Mouse (Mus musculus): Measurements from ENCODE around the gene Grb7. TPM values are rescaled to one million over a fixed set of nuclear protein-coding genes. Genes with fewer than 3 reads are reported as not detected.

Grb7 gene
- polyA plus RNA-seq, 1 experiment = not detected

DNA sequence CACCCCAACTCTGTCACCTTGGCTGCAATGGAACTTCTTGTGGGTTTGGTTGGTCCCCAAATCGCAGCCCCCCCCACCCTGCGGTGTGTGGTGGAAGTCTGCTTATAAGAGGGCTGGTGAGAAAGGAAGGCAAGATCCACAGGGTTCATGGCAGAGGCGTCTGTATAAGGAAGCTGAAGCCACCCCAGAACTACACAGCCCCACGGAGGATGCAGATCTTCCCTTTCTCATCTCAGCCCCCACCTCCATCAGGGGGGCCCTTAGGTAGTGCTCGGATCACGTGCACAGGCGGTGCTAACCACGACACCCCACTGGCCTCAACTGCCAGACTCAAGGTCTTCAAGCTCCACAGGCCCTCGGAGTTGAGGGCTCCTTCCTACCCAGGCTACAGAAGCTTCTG, 17.7 kb downstream of the Grb7 start:
- no peaks in the 10 kb centered on the region for H3K36me3 ChIP-seq (replicated peaks; ENCODE audit: low read length)
- H3K4me3 ChIP-seq (replicated peaks) = no peak overlapping the region
- H3K9me3 ChIP-seq = no peaks in the 10 kb centered on the region
- TF ChIP-seq FLI1 (IDR thresholded peaks at IDR 0.05; ENCODE audit: low read length) (no peak), GATA1 (IDR thresholded peaks at IDR 0.05; ENCODE audit: borderline replicate concordance, low read length) (no peak)
- H3K27me3 ChIP-seq (replicated peaks) = peaks cover 81% of the 10 kb centered on the region
- H3K4me1 ChIP-seq = peaks cover 9% of the 10 kb centered on the region; the same call in 1 of the 2 replicates

DNA sequence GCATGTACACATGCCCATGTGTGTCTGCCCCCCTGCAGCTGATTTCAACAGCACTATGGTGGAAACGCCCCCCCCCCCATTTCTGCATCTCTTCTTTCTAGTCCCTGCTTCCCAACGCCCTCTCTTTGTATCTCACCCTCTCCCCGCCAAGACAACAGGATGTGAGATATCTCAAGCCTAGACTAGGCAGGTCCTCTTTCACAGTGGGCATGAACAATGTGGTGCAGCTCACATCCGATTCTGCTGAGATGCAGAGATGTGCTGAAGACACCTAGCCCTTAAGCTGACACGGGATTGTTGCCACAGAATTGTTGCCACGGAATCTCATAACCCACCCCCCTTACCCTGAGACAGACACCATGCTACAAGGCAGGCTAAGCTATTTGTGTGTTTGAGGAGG, 18.3 kb downstream of the Grb7 start:
- Histone ChIP-seq H3K9me3 (no peaks in the 10 kb centered on the region), H3K4me3 (replicated peaks) (no peak overlapping the region), H3K36me3 (replicated peaks; ENCODE audit: low read length) (no peaks in the 10 kb centered on the region), H3K27me3 (replicated peaks) (peaks cover 81% of the 10 kb centered on the region), H3K4me1 (peaks cover 9% of the 10 kb centered on the region; the same call in 1 of the 2 replicates)
- TF ChIP-seq FLI1 (IDR thresholded peaks at IDR 0.05; ENCODE audit: low read length) = no peak
- no peak for TF ChIP-seq GATA1 (IDR thresholded peaks at IDR 0.05; ENCODE audit: borderline replicate concordance, low read length)

DNA sequence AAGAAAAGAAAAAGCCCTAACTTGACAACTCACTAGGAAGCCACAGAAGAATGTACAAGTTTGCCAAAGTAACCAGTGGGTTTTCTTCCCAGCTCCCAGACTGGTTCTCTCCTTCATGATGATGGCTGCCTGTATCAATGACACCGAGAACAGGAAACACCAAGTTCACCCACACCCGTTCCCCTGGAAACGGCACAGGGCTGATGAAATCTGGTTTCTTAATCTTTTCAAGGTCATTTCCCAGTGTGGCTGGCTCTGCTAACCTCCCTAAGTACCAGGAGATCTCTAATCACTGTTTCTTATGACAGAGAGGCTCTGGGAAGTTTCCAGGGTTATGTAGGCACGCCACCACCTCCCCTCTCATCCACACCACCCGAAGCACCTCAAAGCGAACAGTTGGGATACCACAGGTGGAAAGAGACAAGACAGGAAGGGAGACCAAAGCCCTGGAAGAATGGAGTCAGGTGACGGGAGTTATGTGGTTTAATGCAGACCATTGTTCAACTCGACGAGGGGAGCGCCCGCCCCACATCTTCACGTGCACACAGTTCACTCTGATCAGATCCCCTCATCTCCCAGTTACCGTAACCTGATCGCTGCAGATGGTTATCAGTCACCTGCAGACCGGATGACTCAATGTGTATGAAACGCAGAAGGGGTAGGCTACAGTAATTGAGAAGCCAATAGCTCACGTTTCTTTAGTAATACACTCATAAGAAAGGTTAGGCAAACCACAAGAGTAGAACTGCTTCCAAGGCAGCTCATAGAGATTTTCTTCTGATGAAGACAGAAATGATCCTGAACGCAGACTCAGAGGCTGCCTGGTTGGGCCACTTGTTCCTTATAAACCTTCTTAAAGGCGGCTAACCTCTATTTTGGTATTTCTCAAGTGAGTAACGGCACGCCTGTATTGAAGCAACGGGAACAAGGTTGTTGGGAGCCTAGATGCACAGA, 23.8 kb downstream of the Grb7 start:
- Histone ChIP-seq H3K27me3 (replicated peaks) (peaks cover 83% of the 10 kb centered on the region), H3K9me3 (no peaks in the 10 kb centered on the region), H3K4me3 (replicated peaks) (no peak overlapping the region), H3K4me1 (no peaks in the 10 kb centered on the region), H3K36me3 (replicated peaks; ENCODE audit: low read length) (no peaks in the 10 kb centered on the region)
- TF ChIP-seq FLI1 (IDR thresholded peaks at IDR 0.05; ENCODE audit: low read length) = no peak
- no peak for TF ChIP-seq GATA1 (IDR thresholded peaks at IDR 0.05; ENCODE audit: borderline replicate concordance, low read length)

DNA sequence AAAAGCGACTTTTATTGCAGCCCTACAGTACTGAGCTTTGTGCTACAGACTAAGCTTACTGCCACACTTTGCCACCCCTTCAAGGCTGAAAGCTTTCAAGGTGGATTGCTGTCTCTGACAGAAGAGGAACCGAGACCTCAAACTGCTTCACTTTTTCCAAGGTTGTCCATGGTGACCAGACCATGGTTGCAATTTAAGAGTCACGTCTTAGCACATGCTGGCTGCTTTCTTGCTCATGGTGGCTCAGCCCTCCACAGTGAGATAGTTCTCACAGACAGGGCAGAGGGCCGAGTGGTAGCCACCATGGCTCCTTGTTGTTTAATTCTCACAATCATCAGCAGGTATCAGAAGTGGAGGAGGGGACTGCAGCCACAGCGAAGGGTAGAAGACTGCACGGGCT, 24.6 kb downstream of the Grb7 start:
- Histone ChIP-seq H3K36me3 (replicated peaks; ENCODE audit: low read length) (no peaks in the 10 kb centered on the region), H3K9me3 (no peaks in the 10 kb centered on the region), H3K27me3 (replicated peaks) (peaks cover 79% of the 10 kb centered on the region), H3K4me3 (replicated peaks) (no peak overlapping the region), H3K4me1 (no peaks in the 10 kb centered on the region)
- TF ChIP-seq GATA1 (IDR thresholded peaks at IDR 0.05; ENCODE audit: borderline replicate concordance, low read length) = no peak
- TF ChIP-seq FLI1 (IDR thresholded peaks at IDR 0.05; ENCODE audit: low read length) = no peak

DNA sequence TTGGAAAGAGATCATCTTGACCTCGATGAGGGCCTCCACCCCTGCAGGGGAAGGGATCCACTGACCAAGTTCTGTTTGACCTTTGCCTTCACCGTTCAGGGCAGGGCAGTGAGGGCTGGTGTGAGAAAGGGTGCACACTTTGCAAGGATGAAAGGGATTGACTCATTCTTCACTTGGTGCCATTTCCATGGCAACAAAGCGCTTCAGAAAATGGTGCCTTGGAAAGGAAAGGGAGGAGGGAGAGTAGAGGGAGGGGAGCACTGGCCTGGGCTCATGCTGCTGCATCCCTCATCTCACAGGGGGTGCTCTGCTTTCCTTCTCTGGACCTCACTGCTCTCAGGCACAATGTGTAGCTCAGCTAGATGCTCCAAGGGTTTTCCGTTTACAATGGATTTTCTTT, 26.5 kb downstream of the Grb7 start:
- Histone ChIP-seq H3K9me3 (no peaks in the 10 kb centered on the region), H3K27me3 (replicated peaks) (peaks cover 64% of the 10 kb centered on the region), H3K4me1 (no peaks in the 10 kb centered on the region), H3K4me3 (replicated peaks) (no peak overlapping the region), H3K36me3 (replicated peaks; ENCODE audit: low read length) (no peaks in the 10 kb centered on the region)
- TF ChIP-seq FLI1 (IDR thresholded peaks at IDR 0.05; ENCODE audit: low read length) = no peak
- TF ChIP-seq GATA1 (IDR thresholded peaks at IDR 0.05; ENCODE audit: borderline replicate concordance, low read length) = no peak

DNA sequence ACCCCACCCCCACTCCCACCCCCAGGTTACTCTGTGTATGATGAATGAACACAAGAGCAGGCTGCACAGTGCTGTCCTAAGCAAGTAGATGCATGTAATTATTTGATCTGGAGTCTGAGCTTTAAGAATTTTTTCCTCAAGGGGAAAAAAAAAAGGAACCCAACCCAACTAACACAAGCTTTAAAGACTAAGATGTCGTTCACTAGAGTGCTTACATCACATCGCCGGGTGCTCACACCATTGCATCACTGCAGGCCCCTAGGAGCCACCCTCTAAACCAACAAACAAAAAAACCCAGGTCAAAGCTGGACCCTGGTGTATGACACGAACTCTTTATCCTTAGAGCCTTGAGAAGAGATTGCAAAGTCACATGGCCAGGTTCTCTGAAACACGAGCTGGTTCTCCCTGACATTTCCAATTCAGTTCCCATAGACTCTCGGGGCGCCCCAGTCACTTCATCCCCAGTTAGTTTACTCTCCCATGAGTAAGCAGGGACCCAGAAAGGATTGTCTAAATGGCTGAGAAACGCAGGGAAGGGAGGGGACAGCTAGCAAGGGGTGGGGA, 27.8 kb downstream of the Grb7 start:
- Histone ChIP-seq H3K36me3 (replicated peaks; ENCODE audit: low read length) (no peaks in the 10 kb centered on the region), H3K4me3 (replicated peaks) (no peak overlapping the region), H3K27me3 (replicated peaks) (peaks cover 58% of the 10 kb centered on the region), H3K9me3 (no peaks in the 10 kb centered on the region), H3K4me1 (no peaks in the 10 kb centered on the region)
- TF ChIP-seq FLI1 (IDR thresholded peaks at IDR 0.05; ENCODE audit: low read length) (no peak), GATA1 (IDR thresholded peaks at IDR 0.05; ENCODE audit: borderline replicate concordance, low read length) (no peak)

DNA sequence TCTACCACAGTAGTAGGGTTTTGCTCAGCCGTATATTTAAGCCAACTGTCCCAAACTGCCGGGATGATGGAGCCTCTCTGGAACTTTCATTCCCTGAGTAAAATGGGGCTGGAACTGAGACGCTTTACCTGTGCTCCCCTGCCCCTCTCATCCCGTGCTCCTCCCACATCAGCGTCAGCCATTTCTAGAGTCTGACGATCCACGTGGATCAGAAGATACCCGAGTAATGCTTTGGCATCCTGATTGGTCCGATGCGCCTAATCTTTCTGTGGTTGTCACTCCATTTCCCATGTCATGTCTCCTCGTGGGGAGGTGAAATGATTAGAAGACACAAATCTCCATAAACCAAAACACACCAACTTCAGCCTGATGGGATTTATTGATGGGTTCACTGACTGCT, 28.8 kb downstream of the Grb7 start:
- no peak for TF ChIP-seq FLI1 (IDR thresholded peaks at IDR 0.05; ENCODE audit: low read length)
- TF ChIP-seq GATA1 (IDR thresholded peaks at IDR 0.05; ENCODE audit: borderline replicate concordance, low read length) = no peak
- no peaks in the 10 kb centered on the region for H3K36me3 ChIP-seq (replicated peaks; ENCODE audit: low read length)
- peaks cover 52% of the 10 kb centered on the region for H3K27me3 ChIP-seq (replicated peaks)
- no peaks in the 10 kb centered on the region for H3K9me3 ChIP-seq
- no peak overlapping the region for H3K4me3 ChIP-seq (replicated peaks)
- no peaks in the 10 kb centered on the region for H3K4me1 ChIP-seq

DNA sequence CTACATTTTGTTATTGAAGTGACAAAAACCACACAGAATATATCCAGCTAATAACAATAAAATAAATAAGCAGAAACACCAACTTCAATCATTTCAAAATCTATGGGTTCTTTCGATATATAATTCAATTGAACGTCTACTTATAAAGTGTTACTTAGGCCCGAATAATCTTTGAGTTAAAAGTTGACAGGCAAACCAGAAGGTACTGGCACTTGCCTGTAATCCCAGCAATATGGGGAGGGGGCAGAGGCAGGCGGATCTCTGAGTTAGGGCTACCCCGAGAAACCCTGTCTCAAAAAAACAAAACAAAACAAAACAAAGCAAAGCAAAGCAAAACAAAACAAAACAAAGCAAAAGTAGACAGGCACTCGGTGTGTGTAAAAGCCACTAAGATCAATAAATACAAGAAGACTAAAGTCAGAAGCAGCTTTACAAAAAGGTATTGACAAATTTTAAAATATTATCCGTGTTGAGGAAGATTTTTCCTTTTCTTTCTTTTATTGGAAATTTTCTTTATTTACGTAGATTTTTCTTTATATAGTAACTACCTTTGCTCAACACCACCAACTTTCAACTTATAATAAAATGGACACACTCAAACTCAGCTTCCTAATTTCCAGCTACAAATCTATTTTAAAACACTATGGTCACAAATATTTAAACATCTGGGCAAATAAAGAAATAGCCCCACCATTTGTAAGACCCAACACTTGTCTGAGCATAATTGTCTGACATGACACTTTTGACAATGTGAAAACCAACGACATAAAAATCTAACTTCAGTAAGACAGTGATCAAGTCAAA, 29.6 kb downstream of the Grb7 start:
- no peak overlapping the region for H3K4me3 ChIP-seq (replicated peaks)
- H3K36me3 ChIP-seq (replicated peaks; ENCODE audit: low read length) = no peaks in the 10 kb centered on the region
- H3K27me3 ChIP-seq (replicated peaks) = peaks cover 48% of the 10 kb centered on the region
- no peak for TF ChIP-seq FLI1 (IDR thresholded peaks at IDR 0.05; ENCODE audit: low read length)
- TF ChIP-seq GATA1 (IDR thresholded peaks at IDR 0.05; ENCODE audit: borderline replicate concordance, low read length) = no peak
- no peaks in the 10 kb centered on the region for H3K9me3 ChIP-seq
- no peaks in the 10 kb centered on the region for H3K4me1 ChIP-seq

DNA sequence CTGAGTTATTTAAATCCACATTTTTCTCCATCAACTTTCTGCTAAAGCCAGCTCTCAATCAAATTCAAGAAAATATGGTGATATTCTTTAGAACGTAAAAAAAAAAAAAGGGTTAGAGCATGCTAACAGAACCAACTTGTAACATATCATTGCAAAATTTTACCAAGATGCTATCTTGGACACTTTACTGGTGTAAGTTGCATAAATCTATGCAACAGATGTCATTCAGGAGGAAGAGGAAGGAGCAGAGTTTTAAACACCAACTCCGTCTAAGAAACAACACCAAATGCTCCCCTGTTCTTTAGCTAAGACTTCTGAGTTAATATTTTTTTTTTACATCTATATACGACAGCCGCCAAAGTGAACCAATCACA, 30.2 kb downstream of the Grb7 start:
- Histone ChIP-seq H3K27me3 (replicated peaks) (peaks cover 43% of the 10 kb centered on the region), H3K4me3 (replicated peaks) (no peak overlapping the region), H3K4me1 (no peaks in the 10 kb centered on the region), H3K9me3 (no peaks in the 10 kb centered on the region), H3K36me3 (replicated peaks; ENCODE audit: low read length) (no peaks in the 10 kb centered on the region)
- TF ChIP-seq GATA1 (IDR thresholded peaks at IDR 0.05; ENCODE audit: borderline replicate concordance, low read length) = no peak
- TF ChIP-seq FLI1 (IDR thresholded peaks at IDR 0.05; ENCODE audit: low read length) = no peak

Measured in megakaryocyte, embryonic 14.5 days (primary cell).